Mouse (Mus musculus) liver, embryonic 13.5 days (tissue): ENCODE data around the gene Ankk1. TPM values are rescaled to one million over a fixed set of nuclear protein-coding genes. Genes with fewer than 3 reads are reported as not detected.

Experiments used
- ATAC-seq: fragments of 200-750 bp; cut with Nextera tagmentation; 2 replicates; pipeline ENCODE4 v1.8.0; 2017; ENCODE audit warnings: low read depth, mild to moderate bottlenecking, moderate number of reproducible peaks, moderate library complexity
- DNase-seq: peaks from one replicate; pipeline ENCODE4 v3.0.0; 2022
- H3K27ac ChIP-seq: fragments of 300-500 bp; sonication (generic); 2 replicates; pipeline ENCODE4 v1.5.1; 2015; ENCODE audit warnings: moderate library complexity, mild to moderate bottlenecking, inconsistent platforms
- H3K27me3 ChIP-seq: fragments of 300-500 bp; sonication (generic); 2 replicates; pipeline ENCODE4 v1.6.1; 2015; ENCODE audit warnings: mild to moderate bottlenecking, inconsistent platforms
- H3K36me3 ChIP-seq: fragments of 300-500 bp; sonication (generic); 2 replicates; pipeline ENCODE4 v1.6.1; 2015; ENCODE audit warnings: mild to moderate bottlenecking, inconsistent platforms
- H3K4me1 ChIP-seq: fragments of 300-500 bp; sonication (generic); replicated peaks from 2 replicates; pipeline ENCODE4 v1.6.1; 2015; ENCODE audit warnings: inconsistent platforms
- H3K4me2 ChIP-seq: fragments of 300-500 bp; sonication (generic); 2 replicates; pipeline ENCODE4 v1.6.1; 2015; ENCODE audit warnings: inconsistent platforms, mild to moderate bottlenecking, moderate library complexity
- H3K4me3 ChIP-seq: fragments of 300-500 bp; sonication (generic); replicated peaks from 2 replicates; pipeline ENCODE4 v1.5.1; 2015; ENCODE audit warnings: mild to moderate bottlenecking, inconsistent platforms
- H3K9ac ChIP-seq: fragments of 300-500 bp; sonication (generic); 2 replicates; pipeline ENCODE4 v1.6.1; 2015; ENCODE audit warnings: mild to moderate bottlenecking, inconsistent platforms
- H3K9me3 ChIP-seq: fragments of 300-500 bp; sonication (generic); replicated peaks from 2 replicates; pipeline ENCODE4 v1.6.1; 2016; ENCODE audit warnings: inconsistent platforms
- WGBS: fragments of 180-500 bp; shearing (Covaris S2); methylation state at CpG from one replicate; pipeline ENCODE4 v1.1.7; 2015; ENCODE audit not compliant: insufficient replicate concordance; 5-methylcytosine and 5-hydroxymethylcytosine counted together
- polyA plus RNA-seq: library from polyadenylated mRNA; unstranded; fragments of >200 nt; fragmentation: Nextera tagmentation; extraction: Ambion mirVana; gene quantifications from 2 replicates; pipeline ENCODE4 v1.2.1, GENCODE M21; 2015

The Ankk1 gene
- polyA plus RNA-seq: not detected in 2 replicates

DNA sequence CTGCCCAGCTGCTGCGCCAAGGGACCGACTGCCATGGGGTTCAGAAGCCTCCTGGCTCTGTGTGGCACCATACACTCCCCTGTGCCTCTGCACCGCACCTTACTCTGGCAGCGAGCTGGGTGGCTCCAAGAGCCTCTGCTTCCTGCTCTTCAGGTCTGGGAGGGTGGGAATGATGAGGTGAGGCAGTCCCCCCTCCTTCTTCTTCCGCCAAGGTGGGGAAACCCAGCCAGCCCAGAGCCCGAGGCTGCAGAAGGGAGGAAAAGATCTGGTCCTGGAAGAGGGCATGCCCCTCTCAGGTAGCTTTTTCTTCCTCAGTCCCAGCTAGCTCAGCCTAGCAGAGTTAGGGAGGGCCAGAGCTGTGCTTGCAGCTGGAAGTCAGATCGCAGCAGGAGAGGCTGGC is at the start of gene Ankk1:
Ankk1 (minus strand) TSS at position 101 of the 400 bp plus-strand sequence.
- no peak for DNase-seq
- no peak within 1 kb of the TSS for H3K4me3 ChIP-seq
- no peaks in the 10 kb centered on the region for H3K9me3 ChIP-seq
- no peaks in the 10 kb centered on the region for H3K27me3 ChIP-seq
- ATAC-seq: no peak
- 48% methylated on average over 7 of the region's 7 CpGs for WGBS
- H3K4me2 ChIP-seq: no peak within 1 kb of the TSS
- H3K36me3 ChIP-seq: no peaks in the 10 kb centered on the region
- no peak within 1 kb of the TSS for H3K9ac ChIP-seq
- H3K4me1 ChIP-seq: no peaks in the 10 kb centered on the region
- H3K27ac ChIP-seq: no peak within 1 kb of the TSS

- ATAC-seq: no peak
- Histone ChIP-seq H3K4me2 (no peak overlapping the region), H3K27ac (no peak overlapping the region), H3K9ac (no peak overlapping the region), H3K4me3 (no peak overlapping the region), H3K27me3 (no peaks in the 10 kb centered on the region), H3K9me3 (no peaks in the 10 kb centered on the region), H3K36me3 (no peaks in the 10 kb centered on the region), H3K4me1 (no peaks in the 10 kb centered on the region)
- DNase-seq: no peak
- 45% methylated on average over 11 of the region's 11 CpGs for WGBS
Observed at GRCm38 (mm10) chr9:49472126-49472525, 45.3 kb upstream of the Ankk1 start.

GRCm38 (mm10) chr9:49470946-49471345 is 44.1 kb upstream of the Ankk1 start:
- Histone ChIP-seq H3K4me1 (no peaks in the 10 kb centered on the region), H3K9me3 (no peaks in the 10 kb centered on the region), H3K36me3 (no peaks in the 10 kb centered on the region), H3K27me3 (no peaks in the 10 kb centered on the region), H3K4me2 (no peak overlapping the region), H3K9ac (no peak overlapping the region), H3K4me3 (no peak overlapping the region), H3K27ac (no peak overlapping the region)
- ATAC-seq (no peak), DNase-seq (no peak)
- 85% methylated on average over 6 of the region's 6 CpGs for WGBS

DNA sequence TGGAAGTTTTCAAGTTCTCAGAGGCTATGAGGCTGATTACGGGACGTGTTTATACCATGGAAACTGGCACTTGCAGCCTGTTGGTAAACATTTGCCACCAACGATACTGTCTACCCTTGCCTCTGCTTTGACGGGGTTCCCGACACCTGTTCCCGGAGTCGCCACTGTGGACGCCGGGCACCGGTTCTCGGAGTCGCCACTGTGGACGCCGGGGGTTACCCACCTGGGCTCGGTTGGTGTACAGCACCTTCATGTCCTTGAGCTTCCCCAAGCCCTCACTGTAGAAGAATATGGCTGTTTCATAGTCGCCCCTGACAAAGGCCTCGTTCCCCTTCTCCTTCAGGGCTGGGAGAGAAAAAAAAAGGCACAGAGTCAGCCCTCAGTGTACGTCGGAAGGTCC is 43.2 kb upstream of the Ankk1 start:
- no peak overlapping the region for H3K4me2 ChIP-seq
- no peak overlapping the region for H3K27ac ChIP-seq
- no peaks in the 10 kb centered on the region for H3K4me1 ChIP-seq
- H3K9ac ChIP-seq: no peak overlapping the region
- no peak for DNase-seq
- H3K27me3 ChIP-seq: no peaks in the 10 kb centered on the region
- H3K4me3 ChIP-seq: no peak overlapping the region
- WGBS: 82% methylated on average over 19 of the region's 19 CpGs
- H3K9me3 ChIP-seq: no peaks in the 10 kb centered on the region
- no peak for ATAC-seq
- H3K36me3 ChIP-seq: no peaks in the 10 kb centered on the region

- Histone ChIP-seq H3K27ac (no peak overlapping the region), H3K27me3 (no peaks in the 10 kb centered on the region), H3K9me3 (no peaks in the 10 kb centered on the region), H3K9ac (no peak overlapping the region), H3K4me2 (no peak overlapping the region), H3K4me3 (no peak overlapping the region), H3K36me3 (no peaks in the 10 kb centered on the region), H3K4me1 (no peaks in the 10 kb centered on the region)
- 67% methylated on average over 3 of the region's 3 CpGs for WGBS
- no peak for ATAC-seq
- no peak for DNase-seq
Observed at GRCm38 (mm10) chr9:49456136-49456535, 29.3 kb upstream of the Ankk1 start.

DNA sequence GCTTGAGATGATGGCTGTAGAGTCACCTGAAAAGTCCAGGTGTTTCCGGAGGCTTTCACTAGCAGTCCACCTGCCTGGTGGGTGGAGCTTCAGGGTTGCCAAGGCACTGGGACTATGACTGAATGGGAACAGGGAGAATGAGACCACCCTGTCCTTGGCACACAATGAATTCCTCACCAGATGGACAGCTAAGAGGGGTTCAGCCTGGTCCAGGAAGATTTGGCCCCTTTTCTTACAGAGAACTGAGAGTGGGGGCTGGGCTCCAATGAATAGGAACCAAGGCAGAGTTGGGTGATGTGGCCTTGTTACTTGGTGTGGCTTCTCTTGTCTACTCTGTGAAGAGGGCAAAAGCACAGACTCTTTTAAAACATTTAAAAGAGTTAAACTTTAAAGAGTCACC is 25.6 kb upstream of the Ankk1 start:
- DNase-seq (no peak), ATAC-seq (no peak)
- H3K4me3 ChIP-seq: no peak overlapping the region
- H3K9me3 ChIP-seq: no peaks in the 10 kb centered on the region
- H3K27me3 ChIP-seq: no peaks in the 10 kb centered on the region
- no peak overlapping the region for H3K4me2 ChIP-seq
- no peak overlapping the region for H3K27ac ChIP-seq
- WGBS: 76% methylated on average over 1 of the region's 1 CpGs
- H3K36me3 ChIP-seq: no peaks in the 10 kb centered on the region
- H3K4me1 ChIP-seq: no peaks in the 10 kb centered on the region
- no peak overlapping the region for H3K9ac ChIP-seq

DNA sequence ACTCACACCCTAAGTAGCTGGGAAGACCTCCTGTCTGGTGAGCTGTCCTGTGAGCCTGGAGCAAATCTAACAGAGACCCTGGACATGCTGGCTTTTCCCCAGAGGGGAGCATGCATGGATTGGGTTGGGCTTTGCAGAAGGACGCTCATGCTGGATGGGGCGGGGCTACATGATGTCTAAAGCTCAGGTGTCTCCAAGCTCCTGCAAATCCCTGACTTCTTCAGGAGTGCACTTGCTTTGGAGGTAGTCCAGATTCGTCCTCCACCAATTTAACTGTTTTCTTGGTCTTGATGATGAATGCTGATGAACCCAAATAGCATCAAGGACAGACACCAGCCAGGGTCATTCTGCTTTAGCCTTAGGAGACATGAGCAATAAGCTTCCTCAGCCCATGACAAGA is 23.7 kb upstream of the Ankk1 start:
- no peak for DNase-seq
- H3K4me1 ChIP-seq: no peaks in the 10 kb centered on the region
- H3K27ac ChIP-seq: no peak overlapping the region
- WGBS: 39% methylated on average over 3 of the region's 3 CpGs
- no peaks in the 10 kb centered on the region for H3K36me3 ChIP-seq
- H3K4me2 ChIP-seq: no peak overlapping the region
- H3K9ac ChIP-seq: no peak overlapping the region
- no peak for ATAC-seq
- H3K4me3 ChIP-seq: no peak overlapping the region
- no peaks in the 10 kb centered on the region for H3K9me3 ChIP-seq
- H3K27me3 ChIP-seq: no peaks in the 10 kb centered on the region

DNA sequence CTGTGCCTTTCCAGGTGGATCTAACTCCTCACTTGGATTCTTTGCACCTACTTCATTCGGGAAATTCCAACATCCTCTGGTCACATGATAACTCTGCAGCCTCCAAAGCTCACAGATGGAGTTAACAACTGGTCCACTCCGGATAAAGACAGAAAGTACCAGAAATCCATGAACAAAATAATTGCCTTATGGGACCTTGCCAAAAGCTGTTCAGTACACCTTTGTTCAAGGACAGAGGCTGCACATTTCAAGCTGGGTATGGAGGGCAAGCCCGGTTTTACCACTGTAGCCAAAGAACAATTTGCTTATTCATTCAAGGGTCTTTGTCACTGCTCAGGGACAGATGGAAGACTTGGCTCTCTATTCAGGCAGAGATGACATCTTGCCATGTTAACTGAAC is 15.8 kb upstream of the Ankk1 start:
- 52% methylated on average over 3 of the region's 3 CpGs for WGBS
- H3K4me3 ChIP-seq: no peak overlapping the region
- H3K4me2 ChIP-seq: no peak overlapping the region

DNA sequence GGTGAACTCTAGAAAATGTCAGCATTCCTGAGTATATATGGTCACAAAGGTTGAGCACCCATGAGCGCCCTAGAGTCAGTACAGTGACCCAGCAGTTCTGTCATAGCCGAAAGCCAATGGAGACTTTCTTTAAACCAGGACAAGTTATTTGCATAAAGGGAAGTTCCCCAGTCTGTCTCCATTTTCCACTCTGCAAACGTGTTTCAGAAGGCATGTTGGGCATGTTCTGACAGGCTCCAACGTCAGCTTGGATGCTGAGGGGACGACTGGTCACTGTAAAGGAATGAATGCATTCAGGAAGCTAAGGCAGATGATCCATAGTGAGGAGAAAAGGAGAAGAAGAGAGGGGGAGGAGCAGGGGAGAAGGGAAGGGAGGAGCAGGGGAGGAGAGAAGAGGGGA is 657 bp upstream of the Ankk1 start:
- ATAC-seq: no peak
- Histone ChIP-seq H3K27me3 (no peaks in the 10 kb centered on the region), H3K4me3 (no peak overlapping the region), H3K27ac (no peak overlapping the region), H3K9ac (no peak overlapping the region), H3K36me3 (no peaks in the 10 kb centered on the region), H3K4me2 (no peak overlapping the region), H3K9me3 (no peaks in the 10 kb centered on the region), H3K4me1 (no peaks in the 10 kb centered on the region)
- no peak for DNase-seq
- 41% methylated on average over 5 of the region's 5 CpGs for whole genome bisulfite sequencing

More for the DNA sequence above, 15.8 kb upstream of the Ankk1 start:
- Histone ChIP-seq H3K4me1 (no peaks in the 10 kb centered on the region), H3K9ac (no peak overlapping the region), H3K27ac (no peak overlapping the region), H3K9me3 (no peaks in the 10 kb centered on the region), H3K27me3 (no peaks in the 10 kb centered on the region), H3K36me3 (no peaks in the 10 kb centered on the region)
- ATAC-seq: no peak
- no peak for DNase-seq

DNA sequence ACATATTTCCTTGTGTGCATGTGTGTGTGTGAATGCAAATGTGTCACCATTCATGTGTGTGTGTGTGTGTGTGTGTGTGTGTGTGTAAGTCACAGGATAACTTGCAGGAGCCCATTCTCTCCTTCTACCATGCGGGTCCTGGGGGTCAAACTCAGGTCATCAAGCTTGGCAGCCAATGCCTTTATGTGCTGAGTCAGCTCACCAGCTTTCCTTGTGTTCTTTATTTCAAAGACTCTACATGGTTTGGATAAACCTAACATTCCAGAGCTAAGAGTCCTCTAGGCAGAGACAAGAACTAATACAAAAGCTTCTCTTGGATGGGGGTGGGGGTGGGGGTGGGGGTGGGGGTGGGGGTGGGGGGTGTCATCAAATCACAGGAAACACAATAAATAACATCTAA is 1.2 kb downstream of the Ankk1 start:
- Histone ChIP-seq H3K9ac (no peak overlapping the region), H3K4me3 (no peak overlapping the region), H3K36me3 (no peaks in the 10 kb centered on the region), H3K9me3 (no peaks in the 10 kb centered on the region), H3K27ac (no peak overlapping the region), H3K4me1 (no peaks in the 10 kb centered on the region), H3K27me3 (no peaks in the 10 kb centered on the region), H3K4me2 (no peak overlapping the region)
- no peak for DNase-seq
- 75% methylated on average over 1 of the region's 1 CpGs for WGBS
- ATAC-seq: no peak

DNA sequence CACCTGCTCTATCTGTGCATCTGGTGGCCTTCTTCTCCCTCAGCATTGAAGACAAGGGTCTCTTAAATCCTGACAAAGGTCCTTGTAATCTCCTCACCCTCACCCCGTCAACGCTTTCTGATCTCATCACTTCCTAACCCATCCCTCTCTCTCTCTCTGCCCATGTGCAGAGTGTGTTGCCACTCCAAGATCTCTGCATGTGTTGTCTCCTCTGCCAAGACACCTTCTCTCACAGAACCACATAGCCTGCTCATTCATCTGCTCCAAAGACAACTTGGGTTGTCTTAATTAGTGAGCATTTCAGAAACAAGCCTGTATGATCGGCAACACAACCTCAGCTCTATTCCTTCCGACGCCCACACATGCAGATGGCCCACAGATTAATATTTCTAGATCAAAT is 3.0 kb downstream of the Ankk1 start:
- H3K27ac ChIP-seq: no peak overlapping the region
- H3K36me3 ChIP-seq: no peaks in the 10 kb centered on the region
- 71% methylated on average over 5 of the region's 5 CpGs for WGBS
- H3K4me2 ChIP-seq: no peak overlapping the region
- H3K4me3 ChIP-seq: no peak overlapping the region
- no peaks in the 10 kb centered on the region for H3K9me3 ChIP-seq
- H3K4me1 ChIP-seq: no peaks in the 10 kb centered on the region
- DNase-seq (no peak), ATAC-seq (no peak)
- no peak overlapping the region for H3K9ac ChIP-seq
- H3K27me3 ChIP-seq: no peaks in the 10 kb centered on the region

GRCm38 (mm10) chr9:49410621-49411020 is 16.2 kb downstream of the Ankk1 start:
- no peak for DNase-seq
- H3K9me3 ChIP-seq: no peaks in the 10 kb centered on the region
- 54% methylated on average over 5 of the region's 5 CpGs for WGBS
- no peak overlapping the region for H3K4me3 ChIP-seq
- no peaks in the 10 kb centered on the region for H3K4me1 ChIP-seq
- no peaks in the 10 kb centered on the region for H3K36me3 ChIP-seq
- no peak overlapping the region for H3K4me2 ChIP-seq
- no peak for ATAC-seq
- no peak overlapping the region for H3K9ac ChIP-seq
- H3K27me3 ChIP-seq: no peaks in the 10 kb centered on the region
- no peak overlapping the region for H3K27ac ChIP-seq
